Mouse (Mus musculus) macrophage (primary cell): ENCODE data around the gene Fyb. TPM values are rescaled to one million over a fixed set of nuclear protein-coding genes. Genes with fewer than 3 reads are reported as not detected.
A peak's percentile ranks its signal among the peaks of the same experiment; 100 is the strongest.

Experiments
- H3K27ac ChIP-seq: fragments of 350-480 bp; formaldehyde crosslinking; 2 replicates; pipeline ENCODE4 v1.9.0; 2021
- H3K36me3 ChIP-seq: fragments of 350-480 bp; formaldehyde crosslinking; 2 replicates; pipeline ENCODE4 v1.9.0; 2021; ENCODE audit errors: inconsistent target
- H3K4me3 ChIP-seq: fragments of 350-480 bp; formaldehyde crosslinking; 2 replicates; pipeline ENCODE4 v1.9.0; 2021; ENCODE audit errors: inconsistent target
- H3K79me2 ChIP-seq: fragments of 350-480 bp; formaldehyde crosslinking; 2 replicates; pipeline ENCODE4 v1.9.0; 2021; ENCODE audit errors: inconsistent target
- WGBS: methylation state at CpG from one replicate; pipeline ENCODE4 v1.1.7; 2026; ENCODE audit warnings: inconsistent platforms; ENCODE audit not compliant: missing documents; 5-methylcytosine and 5-hydroxymethylcytosine counted together
- polyA plus RNA-seq: library from polyadenylated mRNA; stranded (reverse); fragments of 250-400 nt; gene quantifications from 3 replicates; pipeline ENCODE4 v1.2.4, GENCODE M21; 2018; ENCODE audit warnings: inconsistent platforms

Gene Fyb
- polyA plus RNA-seq, 1 experiment from 2014 or later = 786 TPM

- peaks cover 45% of the 10 kb centered on the region; the same call in 1 of the 2 replicates for H3K36me3 ChIP-seq
- WGBS = 94% methylated on average over 1 of the region's 1 CpGs
- H3K27ac ChIP-seq = no peak overlapping the region
Measured at GRCm38 (mm10) chr15:6593254-6593623, 70.6 kb downstream of the Fyb start.

GRCm38 (mm10) chr15:6598626-6599025 lies 76.0 kb downstream of the Fyb start:
- no peak overlapping the region; the same call in 1 of the 2 replicates for H3K27ac ChIP-seq
- H3K36me3 ChIP-seq = peaks cover 21% of the 10 kb centered on the region; the same call in 1 of the 2 replicates
- WGBS = 60% methylated on average over 3 of the region's 3 CpGs
- H3K4me3 ChIP-seq = no peak overlapping the region
- peaks cover 95% of the 10 kb centered on the region for H3K79me2 ChIP-seq

More at GRCm38 (mm10) chr15:6593254-6593623, 70.6 kb downstream of the Fyb start:
- Histone ChIP-seq H3K4me3 (no peak overlapping the region), H3K79me2 (peaks cover 100% of the 10 kb centered on the region)

GRCm38 (mm10) chr15:6600314-6600713 lies 77.7 kb downstream of the Fyb start:
- Histone ChIP-seq H3K27ac (peak overlapping the region; percentile 82), H3K36me3 (peaks cover 17% of the 10 kb centered on the region)
- whole genome bisulfite sequencing = 100% methylated on average over 1 of the region's 1 CpGs

GRCm38 (mm10) chr15:6601330-6601729 lies 78.7 kb downstream of the Fyb start:
- Histone ChIP-seq H3K4me3 (no peak overlapping the region), H3K79me2 (peaks cover 95% of the 10 kb centered on the region), H3K36me3 (peaks cover 15% of the 10 kb centered on the region), H3K27ac (peak overlapping the region; percentile 82)
- 13% methylated on average over 6 of the region's 6 CpGs for WGBS

More at GRCm38 (mm10) chr15:6600314-6600713, 77.7 kb downstream of the Fyb start:
- Histone ChIP-seq H3K4me3 (no peak overlapping the region), H3K79me2 (peaks cover 95% of the 10 kb centered on the region)

GRCm38 (mm10) chr15:6602003-6602402 lies 79.3 kb downstream of the Fyb start:
- H3K79me2 ChIP-seq = peaks cover 95% of the 10 kb centered on the region
- peaks cover 20% of the 10 kb centered on the region for H3K36me3 ChIP-seq
- H3K4me3 ChIP-seq = no peak overlapping the region
- peak overlapping the region; percentile 82 for H3K27ac ChIP-seq
- 22% methylated on average over 4 of the region's 4 CpGs for WGBS

GRCm38 (mm10) chr15:6610703-6611102 lies 88.0 kb downstream of the Fyb start:
- Histone ChIP-seq H3K4me3 (no peak overlapping the region), H3K27ac (no peak overlapping the region), H3K36me3 (peaks cover 44% of the 10 kb centered on the region), H3K79me2 (peaks cover 100% of the 10 kb centered on the region)
- WGBS = 90% methylated on average over 3 of the region's 5 CpGs

- Histone ChIP-seq H3K36me3 (peaks cover 39% of the 10 kb centered on the region; the same call in 1 of the 2 replicates), H3K79me2 (peaks cover 100% of the 10 kb centered on the region), H3K4me3 (no peak overlapping the region), H3K27ac (no peak overlapping the region)
- WGBS = 96% methylated on average over 3 of the region's 3 CpGs
Measured at GRCm38 (mm10) chr15:6612835-6613234, 90.2 kb downstream of the Fyb start.

- WGBS = 94% methylated on average over 4 of the region's 5 CpGs
- Histone ChIP-seq H3K4me3 (no peak overlapping the region), H3K36me3 (peaks cover 39% of the 10 kb centered on the region), H3K27ac (no peak overlapping the region), H3K79me2 (peaks cover 100% of the 10 kb centered on the region)
Measured at GRCm38 (mm10) chr15:6616382-6617149, 93.9 kb downstream of the Fyb start.

GRCm38 (mm10) chr15:6619558-6620316 lies 97.1 kb downstream of the Fyb start:
- Histone ChIP-seq H3K36me3 (peaks cover 45% of the 10 kb centered on the region), H3K79me2 (peaks cover 81% of the 10 kb centered on the region), H3K27ac (no peak overlapping the region), H3K4me3 (no peak overlapping the region)
- 96% methylated on average over 12 of the region's 12 CpGs for WGBS

- Histone ChIP-seq H3K79me2 (peaks cover 78% of the 10 kb centered on the region), H3K36me3 (peaks cover 47% of the 10 kb centered on the region), H3K4me3 (no peak overlapping the region), H3K27ac (peak overlapping the region; percentile 92)
- 26% methylated on average over 5 of the region's 5 CpGs for WGBS
Measured at GRCm38 (mm10) chr15:6622512-6622911, 99.9 kb downstream of the Fyb start.

GRCm38 (mm10) chr15:6623529-6624228 lies 101.0 kb downstream of the Fyb start:
- under 1% methylated on average over 6 of the region's 8 CpGs for WGBS

GRCm38 (mm10) chr15:6624365-6625182 lies 101.9 kb downstream of the Fyb start:
- peak overlapping the region; percentile 92 for H3K27ac ChIP-seq
- H3K79me2 ChIP-seq = peaks cover 78% of the 10 kb centered on the region
- 48% methylated on average over 18 of the region's 18 CpGs for WGBS
- peaks cover 52% of the 10 kb centered on the region for H3K36me3 ChIP-seq
- no peak overlapping the region for H3K4me3 ChIP-seq

More at GRCm38 (mm10) chr15:6623529-6624228, 101.0 kb downstream of the Fyb start:
- Histone ChIP-seq H3K27ac (peak overlapping the region; percentile 92), H3K4me3 (no peak overlapping the region), H3K79me2 (peaks cover 78% of the 10 kb centered on the region), H3K36me3 (peaks cover 46% of the 10 kb centered on the region)

GRCm38 (mm10) chr15:6625607-6626033 lies 103.0 kb downstream of the Fyb start:
- peaks cover 52% of the 10 kb centered on the region for H3K36me3 ChIP-seq
- H3K27ac ChIP-seq = peak overlapping the region; percentile 92
- no peak overlapping the region for H3K4me3 ChIP-seq
- 3% methylated on average over 6 of the region's 6 CpGs for WGBS
- H3K79me2 ChIP-seq = peaks cover 78% of the 10 kb centered on the region

GRCm38 (mm10) chr15:6626123-6626522 lies 103.5 kb downstream of the Fyb start:
- WGBS = 55% methylated on average over 4 of the region's 5 CpGs
- no peak overlapping the region for H3K4me3 ChIP-seq
- H3K36me3 ChIP-seq = peaks cover 53% of the 10 kb centered on the region
- H3K27ac ChIP-seq = peak overlapping the region; percentile 92
- H3K79me2 ChIP-seq = peaks cover 78% of the 10 kb centered on the region
